Mouse (Mus musculus) hindbrain, postnatal 0 days (tissue): ENCODE measurements around the gene Gm48551. TPM values are rescaled to one million over a fixed set of nuclear protein-coding genes. Genes with fewer than 3 reads are reported as not detected.

Source experiments
- ATAC-seq: fragments of 200-750 bp; cut with Nextera tagmentation; 2 replicates; pipeline ENCODE4 v1.8.0; 2017; ENCODE audit warnings: mild to moderate bottlenecking, moderate TSS enrichment, moderate library complexity
- DNase-seq: peaks from one replicate; pipeline ENCODE4 v3.0.0-alpha.2; 2015; ENCODE audit warnings: low spot score
- H3K27ac ChIP-seq: fragments of 300-500 bp; sonication (generic); 2 replicates; pipeline ENCODE4 v1.5.1; 2014; ENCODE audit warnings: mild to moderate bottlenecking
- H3K27me3 ChIP-seq: fragments of 300-500 bp; sonication (generic); 2 replicates; pipeline ENCODE4 v1.6.1; 2014; ENCODE audit warnings: low read length, mixed read lengths; ENCODE audit not compliant: insufficient read depth
- H3K36me3 ChIP-seq: fragments of 300-500 bp; sonication (generic); 2 replicates; pipeline ENCODE4 v1.6.1; 2014; ENCODE audit warnings: low read length, mixed read lengths; ENCODE audit not compliant: insufficient read depth
- H3K4me1 ChIP-seq: fragments of 300-500 bp; sonication (generic); 2 replicates; pipeline ENCODE4 v1.6.1; 2014; ENCODE audit warnings: antibody characterized with exemption, low read length, mixed read lengths; ENCODE audit not compliant: insufficient read depth
- H3K4me2 ChIP-seq: fragments of 300-500 bp; sonication (generic); 2 replicates; pipeline ENCODE4 v1.6.1; 2014; ENCODE audit warnings: low read depth, mild to moderate bottlenecking, low read length, moderate library complexity, mixed read lengths
- H3K4me3 ChIP-seq: fragments of 300-500 bp; sonication (generic); 2 replicates; pipeline ENCODE4 v1.5.1; 2014; ENCODE audit warnings: low read length
- H3K9ac ChIP-seq: fragments of 300-500 bp; sonication (generic); replicated peaks from 2 replicates; pipeline ENCODE4 v1.6.1; 2014; ENCODE audit warnings: mild to moderate bottlenecking, low read length, moderate library complexity, mixed read lengths
- H3K9me3 ChIP-seq: fragments of 300-500 bp; sonication (generic); 2 replicates; pipeline ENCODE4 v1.6.1; 2016; ENCODE audit warnings: low read length, mixed read lengths
- CTCF ChIP-seq: IDR thresholded peaks from 2 replicates; pipeline ENCODE4 v1.5.1; 2016; ENCODE audit warnings: antibody characterized with exemption, control low read depth, low read depth
- WGBS: fragments of 180-500 bp; shearing (Covaris S2); extraction: QIAGEN DNeasy Blood & Tissue Kit; methylation state at CpG from one replicate; pipeline ENCODE4 v1.1.7; 2014; 5-methylcytosine and 5-hydroxymethylcytosine counted together
- polyA plus RNA-seq: library from polyadenylated mRNA; unstranded; fragments of >200 nt; fragmentation: Nextera tagmentation; extraction: Ambion mirVana; gene quantifications from 2 replicates; pipeline ENCODE4 v1.2.1, GENCODE M21; 2015
- total RNA-seq: library from RNA; depleted of rRNA; stranded (reverse); fragments of >200 nt; gene quantifications from 2 replicates; pipeline ENCODE4 v1.2.3, GENCODE M21; 2014

Gene Gm48551
- total and polyA plus RNA-seq, 2 experiments from 2014 or later = 3.3 to 5.3 TPM

DNA sequence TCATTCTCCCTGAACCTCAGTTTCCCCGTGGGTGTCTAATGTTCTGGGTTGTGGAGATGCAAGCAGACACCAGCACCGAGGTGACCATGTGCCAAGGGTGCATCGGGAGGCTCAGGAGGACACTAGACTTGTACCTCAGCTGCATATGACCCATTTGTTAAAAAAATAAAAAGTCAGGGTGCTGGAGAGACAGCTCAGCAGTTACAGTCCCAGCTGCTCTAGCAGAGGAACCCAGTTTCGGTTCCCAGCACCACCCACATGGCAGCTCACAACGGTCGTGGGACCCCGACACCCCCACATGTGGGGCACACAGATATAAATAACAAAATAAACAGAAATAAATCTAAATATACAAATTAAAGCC lies 44.2 kb downstream of the Gm48551 start:
- no peak for TF ChIP-seq CTCF
- H3K4me3 ChIP-seq = no peak overlapping the region
- ATAC-seq = no peak
- no peak overlapping the region for H3K9ac ChIP-seq
- H3K27me3 ChIP-seq = no peaks in the 10 kb centered on the region
- 89% methylated on average over 7 of the region's 7 CpGs for WGBS
- H3K4me2 ChIP-seq = no peak overlapping the region
- no peak overlapping the region for H3K27ac ChIP-seq
- H3K36me3 ChIP-seq = no peaks in the 10 kb centered on the region
- no peak for DNase-seq
- H3K4me1 ChIP-seq = peaks cover 14% of the 10 kb centered on the region
- H3K9me3 ChIP-seq = no peaks in the 10 kb centered on the region

DNA sequence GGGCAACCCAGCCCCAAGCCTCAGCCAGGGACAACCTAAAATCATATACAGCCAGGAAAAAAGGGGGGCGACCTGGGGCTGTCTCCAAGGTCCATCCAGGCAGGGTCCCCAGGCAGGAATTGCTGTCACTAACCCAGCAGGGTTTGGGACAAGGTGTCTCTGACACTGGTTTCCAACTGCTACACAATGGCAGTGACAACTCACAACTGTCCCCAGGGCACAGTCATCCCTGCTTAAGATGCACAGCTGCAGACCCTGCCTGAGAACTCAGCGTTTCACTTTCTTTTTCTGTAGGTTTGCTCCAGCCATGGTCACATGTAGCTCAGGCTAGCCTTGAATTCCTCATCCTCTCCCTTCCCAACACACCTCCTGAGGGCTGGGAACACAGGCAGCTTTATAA lies 44.8 kb downstream of the Gm48551 start:
- H3K4me2 ChIP-seq = peak overlapping the region; percentile 80; the same call in 1 of the 2 replicates
- H3K4me3 ChIP-seq = peak overlapping the region; percentile 84; the same call in 1 of the 2 replicates
- 19% methylated on average over 2 of the region's 2 CpGs for WGBS
- H3K27me3 ChIP-seq = no peaks in the 10 kb centered on the region
- peaks cover 19% of the 10 kb centered on the region for H3K4me1 ChIP-seq
- DNase-seq (no peak), ATAC-seq (no peak)
- H3K9ac ChIP-seq = no peak overlapping the region
- 0 out of 2 replicates have a peak overlapping the region, but pooled peaks have one; percentile 98 for H3K27ac ChIP-seq
- no peaks in the 10 kb centered on the region for H3K36me3 ChIP-seq
- H3K9me3 ChIP-seq = no peaks in the 10 kb centered on the region
- TF ChIP-seq CTCF = no peak

DNA sequence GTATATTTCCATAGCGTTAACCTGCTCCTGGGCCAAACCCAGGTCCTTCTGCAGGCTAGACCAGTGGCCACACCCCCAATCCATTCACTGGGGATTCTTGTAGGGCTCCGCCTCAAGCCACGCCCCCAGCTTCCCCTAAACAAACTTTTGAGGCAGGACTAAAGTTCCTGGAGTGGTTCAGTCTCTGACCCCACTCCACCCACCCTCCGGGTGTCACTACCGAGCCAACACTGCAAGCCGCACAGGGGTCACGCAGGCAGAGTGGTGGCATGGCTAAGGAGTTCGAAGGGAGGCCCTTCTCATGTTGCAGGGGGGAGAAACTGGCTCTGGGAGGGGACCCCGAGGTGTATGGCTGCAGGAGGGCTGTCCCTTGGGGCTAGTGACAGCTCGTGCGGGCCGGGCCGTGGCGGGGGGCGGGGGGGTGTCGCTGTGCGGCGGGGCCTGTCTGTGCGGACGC lies 45.4 kb downstream of the Gm48551 start:
- Histone ChIP-seq H3K9me3 (no peaks in the 10 kb centered on the region), H3K27me3 (no peaks in the 10 kb centered on the region), H3K9ac (peak overlapping the region; percentile 88), H3K27ac (peak overlapping the region; percentile 98), H3K4me3 (peak overlapping the region; percentile 84), H3K4me1 (peaks cover 17% of the 10 kb centered on the region), H3K36me3 (no peaks in the 10 kb centered on the region), H3K4me2 (peak overlapping the region; percentile 80)
- 1% methylated on average over 13 of the region's 20 CpGs for WGBS
- TF ChIP-seq CTCF = 0 out of 2 replicates have a peak, but pooled peaks have one; percentile 10
- ATAC-seq (0 out of 2 replicates have a peak, but pooled peaks have one; percentile 0), DNase-seq (peak; percentile 75)

DNA sequence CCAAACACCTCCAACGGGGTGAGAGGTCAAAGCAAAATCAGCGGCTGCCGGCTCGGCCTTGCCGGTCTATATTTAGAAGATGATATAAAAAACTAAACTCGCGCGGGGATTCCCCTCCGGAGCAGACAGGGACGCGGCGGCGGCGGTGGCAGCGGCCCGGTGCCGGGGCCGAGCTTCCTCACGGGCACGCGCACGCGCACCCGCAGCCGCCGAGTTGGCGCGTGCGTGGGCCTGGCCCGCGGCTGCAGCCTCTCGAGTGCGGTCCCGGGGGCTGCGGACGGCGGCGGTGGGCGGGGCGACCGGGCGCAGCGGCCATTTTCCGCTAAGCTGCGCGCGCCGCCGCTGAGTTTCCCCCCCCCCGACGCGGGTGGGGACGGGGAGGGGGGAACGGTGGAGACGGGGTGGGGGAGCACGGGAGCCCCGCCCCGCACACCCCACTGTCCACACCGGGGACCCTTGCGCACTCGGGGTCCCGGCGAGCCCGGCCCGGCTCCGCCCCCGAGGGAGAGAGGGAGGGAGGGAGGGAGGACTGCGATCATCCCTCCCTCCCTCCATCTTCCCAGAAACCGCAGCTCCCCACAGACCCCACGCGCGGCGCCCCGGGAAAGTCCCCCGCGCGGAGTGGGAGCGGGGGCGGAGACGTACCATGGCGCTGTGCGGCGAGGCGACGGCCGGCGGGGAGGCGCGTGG lies 46.0 kb downstream of the Gm48551 start:
- peaks cover 22% of the 10 kb centered on the region for H3K4me1 ChIP-seq
- H3K27me3 ChIP-seq = no peaks in the 10 kb centered on the region
- H3K9ac ChIP-seq = peak overlapping the region; percentile 88
- H3K27ac ChIP-seq = peak overlapping the region; percentile 98
- H3K4me3 ChIP-seq = peak overlapping the region; percentile 84
- peak; percentile 93 for DNase-seq
- under 1% methylated on average over 45 of the region's 89 CpGs for WGBS
- peak overlapping the region; percentile 80 for H3K4me2 ChIP-seq
- H3K9me3 ChIP-seq = no peaks in the 10 kb centered on the region
- peak; percentile 18; the same call in 1 of the 2 replicates for ATAC-seq
- H3K36me3 ChIP-seq = no peaks in the 10 kb centered on the region
- no peak for TF ChIP-seq CTCF

DNA sequence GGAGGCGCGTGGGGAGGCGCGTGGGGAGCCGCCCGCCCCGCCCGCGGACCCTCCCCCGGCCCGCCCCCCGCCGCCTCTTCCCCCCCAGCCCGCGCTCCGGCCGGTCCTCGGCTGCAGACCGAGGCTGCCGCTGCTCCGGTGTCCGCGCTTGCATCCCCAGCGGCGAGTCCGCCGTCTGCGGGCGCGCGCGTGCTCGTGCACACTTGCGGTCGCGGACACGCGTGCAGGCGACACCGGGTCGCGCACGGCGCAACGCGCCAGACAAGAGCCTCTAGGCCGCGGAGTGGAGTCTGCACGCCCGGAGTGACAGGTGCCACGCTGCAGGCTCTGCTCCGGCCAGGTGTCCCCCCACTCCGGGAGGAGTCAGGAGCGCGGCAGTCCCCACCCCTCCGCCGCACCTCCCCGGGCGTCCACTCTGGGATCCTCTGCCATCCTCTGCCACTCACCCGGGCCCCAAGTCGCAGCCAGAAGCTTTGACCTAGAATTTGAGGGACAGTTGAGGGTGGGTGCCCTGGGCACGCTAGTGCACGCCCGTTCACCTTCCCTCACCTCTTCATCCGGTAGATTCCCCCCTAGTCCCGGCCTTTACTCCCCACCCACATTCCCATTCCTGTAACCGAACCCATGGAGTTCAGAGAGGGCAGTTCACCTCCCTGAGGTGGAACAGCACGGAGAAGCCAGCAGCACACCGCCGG lies 46.7 kb downstream of the Gm48551 start:
- 1% methylated on average over 39 of the region's 70 CpGs for WGBS
- peak; percentile 89 for DNase-seq

DNA sequence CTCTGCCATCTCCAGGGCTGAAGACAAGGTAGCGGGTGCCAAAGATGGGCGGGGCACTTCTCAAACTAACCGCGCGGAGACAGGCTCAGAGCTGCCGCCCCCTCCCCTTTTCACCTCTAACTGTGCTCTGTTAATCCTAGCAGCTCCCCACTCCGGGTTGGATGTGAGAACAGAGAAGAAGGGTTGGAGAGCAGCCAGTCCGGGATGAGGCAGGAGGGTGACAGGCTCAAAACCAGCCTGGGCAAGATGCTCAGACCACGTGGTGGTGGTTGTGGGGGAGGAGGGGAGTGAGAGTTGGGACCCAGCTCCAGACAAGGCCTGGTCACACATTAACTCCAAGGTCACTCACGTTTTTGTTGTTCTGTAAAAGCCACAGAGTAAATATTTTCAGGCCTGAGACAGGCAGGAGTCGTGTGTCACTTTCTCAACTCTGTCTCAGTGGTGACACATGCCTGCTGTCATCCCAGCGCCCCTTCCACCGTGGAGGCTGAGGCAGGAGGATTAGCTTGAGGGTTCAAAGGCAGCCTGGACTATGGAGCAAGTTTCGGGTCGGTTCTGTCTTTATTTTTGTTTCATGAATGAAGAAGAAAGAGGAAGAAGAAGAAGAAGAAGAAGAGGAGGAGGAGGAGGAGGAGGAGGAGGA lies 47.4 kb downstream of the Gm48551 start:
- H3K4me2 ChIP-seq = peak overlapping the region; percentile 80
- 17% methylated on average over 15 of the region's 15 CpGs for WGBS
- H3K9me3 ChIP-seq = no peaks in the 10 kb centered on the region
- H3K9ac ChIP-seq = peak overlapping the region; percentile 88; the same call in 1 of the 2 replicates
- DNase-seq (peak; percentile 73), ATAC-seq (peak; percentile 4; the same call in 1 of the 2 replicates)
- no peak for TF ChIP-seq CTCF
- no peaks in the 10 kb centered on the region for H3K36me3 ChIP-seq
- no peaks in the 10 kb centered on the region for H3K27me3 ChIP-seq
- peaks cover 31% of the 10 kb centered on the region for H3K4me1 ChIP-seq
- H3K27ac ChIP-seq = peak overlapping the region; percentile 98
- H3K4me3 ChIP-seq = peak overlapping the region; percentile 84

More for the DNA sequence above, 46.7 kb downstream of the Gm48551 start:
- no peaks in the 10 kb centered on the region for H3K27me3 ChIP-seq
- no peaks in the 10 kb centered on the region for H3K9me3 ChIP-seq
- H3K9ac ChIP-seq = peak overlapping the region; percentile 88
- H3K4me1 ChIP-seq = peaks cover 27% of the 10 kb centered on the region
- peak; percentile 16; the same call in 1 of the 2 replicates for ATAC-seq
- no peak for TF ChIP-seq CTCF
- H3K27ac ChIP-seq = peak overlapping the region; percentile 98
- H3K4me3 ChIP-seq = peak overlapping the region; percentile 84
- H3K36me3 ChIP-seq = no peaks in the 10 kb centered on the region
- H3K4me2 ChIP-seq = peak overlapping the region; percentile 80
